Mouse (Mus musculus) bone marrow macrophage, adult 2 months (primary cell): Measurements from ENCODE around the gene Zdhhc1.

Source experiments
- CTCF ChIP-seq: IDR thresholded peaks from 2 replicates; pipeline ENCODE4 v1.5.1; 2012; ENCODE audit warnings: low read depth, mild to moderate bottlenecking, low read length, moderate library complexity
- POLR2A ChIP-seq: IDR thresholded peaks from 2 replicates; pipeline ENCODE4 v1.6.1; 2012; ENCODE audit warnings: mild to moderate bottlenecking, low read depth, low read length, borderline replicate concordance

GRCm38 (mm10) chr8:105474680-105475079 is 22.0 kb downstream of the Zdhhc1 start:
- no peak for TF ChIP-seq CTCF
- TF ChIP-seq POLR2A = no peak
